Mouse (Mus musculus) ES-Bruce4 (cell line): ENCODE measurements at regions not wholly inside any gene's neighbourhood (a gene's known extent, or its start where the extent isn't known, plus 50 kb on each side); places are given as distances from the start of the nearest gene placed in this dataset.

ENCODE experiments used
- H3K27ac ChIP-seq: 2 replicates; pipeline ENCODE4 v1.5.1; 2012; ENCODE audit warnings: low read length, inconsistent platforms; ENCODE audit not compliant: insufficient read depth
- H3K27me3 ChIP-seq: 2 replicates; pipeline ENCODE4 v1.6.1; 2012; ENCODE audit warnings: mild to moderate bottlenecking, low read length, inconsistent platforms; ENCODE audit not compliant: control insufficient read depth, poor library complexity, insufficient read depth, severe bottlenecking
- H3K36me3 ChIP-seq: 2 replicates; pipeline ENCODE4 v1.6.1; 2012; ENCODE audit warnings: inconsistent platforms, mild to moderate bottlenecking, low read length, moderate library complexity; ENCODE audit not compliant: control insufficient read depth, poor library complexity, insufficient read depth, severe bottlenecking
- H3K4me1 ChIP-seq: one replicate; pipeline ENCODE4 v1.8.1; 2011; ENCODE audit warnings: low read length; ENCODE audit not compliant: control insufficient read depth, insufficient read depth
- H3K4me3 ChIP-seq: 2 replicates; pipeline ENCODE4 v1.5.1; 2011; ENCODE audit warnings: low read depth, mild to moderate bottlenecking, low read length
- H3K9ac ChIP-seq: 2 replicates; pipeline ENCODE4 v1.6.1; 2012; ENCODE audit warnings: low read depth, mild to moderate bottlenecking, inconsistent platforms; ENCODE audit not compliant: poor library complexity, severe bottlenecking
- H3K9me3 ChIP-seq: replicated peaks from 2 replicates; pipeline ENCODE4 v1.6.1; 2012; ENCODE audit warnings: mild to moderate bottlenecking, low read length, inconsistent platforms; ENCODE audit not compliant: control insufficient read depth, poor library complexity, insufficient read depth, severe bottlenecking
- CTCF ChIP-seq: IDR thresholded peaks from one replicate; pipeline ENCODE4 v1.8.1; 2011; ENCODE audit warnings: low read depth, low read length
- EP300 ChIP-seq: IDR thresholded peaks from 2 replicates; pipeline ENCODE4 v1.6.1; 2011; ENCODE audit warnings: low read depth, low read length; ENCODE audit not compliant: insufficient read depth
- POLR2A ChIP-seq: IDR thresholded peaks from one replicate; pipeline ENCODE4 v1.8.1; 2011; ENCODE audit warnings: low read length; ENCODE audit not compliant: insufficient read depth

DNA sequence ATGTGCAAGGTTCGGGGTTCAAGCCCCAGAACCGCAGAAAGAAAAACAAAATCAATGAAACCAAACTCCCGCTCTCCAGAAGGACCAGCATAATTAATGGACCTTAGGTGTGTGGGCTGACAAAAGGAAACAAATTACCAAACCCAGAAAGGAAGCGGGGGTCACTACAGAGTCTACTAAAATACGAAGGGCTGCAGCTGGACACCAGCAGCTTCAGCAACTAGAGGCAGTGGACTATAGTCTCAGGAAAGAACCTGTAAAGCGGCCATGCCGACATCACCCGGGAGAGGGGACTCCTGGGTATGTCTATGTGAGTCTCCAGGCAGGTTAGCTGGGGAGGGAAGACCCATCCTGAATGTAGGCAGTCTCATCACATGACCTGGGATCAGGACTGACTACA is 55.5 kb upstream of the Ppp2r5c start:
- H3K4me1 ChIP-seq = no peaks in the 10 kb centered on the region
- no peaks in the 10 kb centered on the region for H3K27me3 ChIP-seq
- H3K9ac ChIP-seq = no peak overlapping the region
- no peak overlapping the region for H3K4me3 ChIP-seq
- H3K36me3 ChIP-seq = no peaks in the 10 kb centered on the region
- TF ChIP-seq POLR2A = no peak
- TF ChIP-seq CTCF = no peak
- no peak for TF ChIP-seq EP300
- H3K9me3 ChIP-seq = no peaks in the 10 kb centered on the region
- no peak overlapping the region for H3K27ac ChIP-seq

DNA sequence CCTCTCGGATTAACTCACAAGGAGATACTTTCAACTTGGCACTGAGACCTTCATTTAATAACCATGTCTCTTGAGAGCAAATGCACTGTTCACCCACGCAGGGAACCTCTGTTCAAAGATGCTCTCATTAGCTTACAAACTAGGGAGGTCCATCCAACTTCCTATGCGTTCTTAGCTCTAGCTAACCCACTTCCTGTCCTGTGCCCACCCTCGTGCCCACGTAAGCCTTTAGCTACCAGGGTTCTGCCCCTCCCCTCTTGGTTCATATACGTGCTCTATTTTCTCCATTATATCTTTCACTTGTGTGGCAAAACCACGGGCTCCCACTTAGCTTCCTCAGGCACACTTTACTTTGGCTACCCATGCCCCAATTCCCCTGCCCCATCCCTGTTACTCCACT is 53.4 kb upstream of the Ppp2r5c start:
- H3K4me3 ChIP-seq = no peak overlapping the region
- no peak for TF ChIP-seq CTCF
- no peak for TF ChIP-seq POLR2A
- no peak for TF ChIP-seq EP300
- no peak overlapping the region for H3K9ac ChIP-seq
- no peaks in the 10 kb centered on the region for H3K36me3 ChIP-seq
- no peaks in the 10 kb centered on the region for H3K27me3 ChIP-seq
- H3K9me3 ChIP-seq = no peaks in the 10 kb centered on the region
- no peak overlapping the region for H3K27ac ChIP-seq
- H3K4me1 ChIP-seq = no peaks in the 10 kb centered on the region
